Mouse (Mus musculus) lung, embryonic 14.5 days (tissue): ENCODE measurements at regions not wholly inside any gene's neighbourhood (a gene's known extent, or its start where the extent isn't known, plus 50 kb on each side); places are given as distances from the start of the nearest gene placed in this dataset.
A peak's percentile ranks its signal among the peaks of the same experiment; 100 is the strongest.

Source experiments
- ATAC-seq: fragments of 200-750 bp; cut with Nextera tagmentation; 2 replicates; pipeline ENCODE4 v1.8.0; 2017; ENCODE audit warnings: mild to moderate bottlenecking, moderate TSS enrichment, moderate library complexity; ENCODE audit not compliant: insufficient read depth
- DNase-seq: peaks from one replicate; pipeline ENCODE4 v3.0.0-alpha.2; 2015
- H3K27ac ChIP-seq: fragments of 300-500 bp; sonication (generic); 2 replicates; pipeline ENCODE4 v1.5.1; 2014; ENCODE audit warnings: low read depth, mild to moderate bottlenecking, moderate library complexity
- H3K27me3 ChIP-seq: fragments of 300-500 bp; sonication (generic); 2 replicates; pipeline ENCODE4 v1.6.1; 2014; ENCODE audit warnings: low read length, control low read depth; ENCODE audit not compliant: insufficient read depth
- H3K36me3 ChIP-seq: fragments of 300-500 bp; sonication (generic); 2 replicates; pipeline ENCODE4 v1.6.1; 2014; ENCODE audit warnings: control low read depth; ENCODE audit not compliant: insufficient read depth
- H3K4me1 ChIP-seq: fragments of 300-500 bp; sonication (generic); 2 replicates; pipeline ENCODE4 v1.6.1; 2014; ENCODE audit warnings: antibody characterized with exemption, control low read depth; ENCODE audit not compliant: insufficient read depth
- H3K4me2 ChIP-seq: fragments of 300-500 bp; sonication (generic); 2 replicates; pipeline ENCODE4 v1.6.1; 2014; ENCODE audit warnings: mild to moderate bottlenecking
- H3K4me3 ChIP-seq: fragments of 300-500 bp; sonication (generic); 2 replicates; pipeline ENCODE4 v1.5.1; 2014; ENCODE audit warnings: low read depth, low read length
- H3K9ac ChIP-seq: fragments of 300-500 bp; sonication (generic); 2 replicates; pipeline ENCODE4 v1.6.1; 2014
- H3K9me3 ChIP-seq: fragments of 300-500 bp; sonication (generic); 2 replicates; pipeline ENCODE4 v1.6.1; 2016; ENCODE audit warnings: low read depth, low read length, control low read depth
- CTCF ChIP-seq: IDR thresholded peaks from 2 replicates; pipeline ENCODE4 v1.5.1; 2016; ENCODE audit warnings: antibody characterized with exemption, low read depth
- WGBS: fragments of 180-500 bp; shearing (Covaris S2); extraction: QIAGEN DNeasy Blood & Tissue Kit; methylation state at CpG from one replicate; pipeline ENCODE4 v1.1.7; 2014; 5-methylcytosine and 5-hydroxymethylcytosine counted together

DNA sequence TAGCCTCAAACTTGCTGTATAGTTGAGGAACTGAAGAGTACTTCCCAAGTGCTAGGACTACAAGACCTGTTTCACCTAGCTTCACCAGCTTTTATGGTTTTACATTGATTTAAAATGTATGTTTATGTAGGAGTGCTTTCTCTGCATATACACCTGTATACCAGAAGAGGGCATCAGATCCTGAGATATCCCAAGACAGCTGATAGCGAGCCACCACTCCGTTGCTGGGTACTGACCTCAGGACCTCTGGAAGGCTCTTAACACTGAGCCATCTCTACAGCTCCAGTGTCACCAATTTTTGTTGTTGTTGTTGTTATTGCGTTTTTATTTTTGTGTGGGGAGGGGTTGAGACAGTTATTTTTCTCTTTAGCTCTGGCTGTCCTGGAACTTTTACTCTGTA is 55.9 kb upstream of the Ddx3x start:
- no peak overlapping the region for H3K9ac ChIP-seq
- DNase-seq = peak; percentile 36
- WGBS = 4% methylated on average over 3 of the region's 3 CpGs

DNA sequence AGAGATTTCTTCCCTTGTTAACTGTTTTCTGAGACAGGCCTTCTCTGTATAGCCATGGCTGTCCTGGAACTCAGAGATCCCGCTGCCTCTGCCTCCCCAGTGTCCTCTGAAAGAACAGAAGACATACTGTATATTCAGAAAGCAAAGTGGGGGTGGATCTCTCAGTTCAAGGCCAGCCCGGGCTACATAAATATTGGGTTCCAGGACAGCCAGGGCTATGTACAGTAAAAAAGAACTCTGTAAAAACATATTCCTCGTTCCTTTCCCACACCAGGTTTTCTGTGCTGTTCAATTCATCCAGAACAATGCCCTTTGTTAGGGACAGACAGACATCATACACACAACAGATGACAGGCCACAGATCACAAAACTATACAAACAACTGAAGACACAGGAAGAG is 54.3 kb upstream of the Ddx3x start:
- H3K9ac ChIP-seq = no peak overlapping the region
- no peaks in the 10 kb centered on the region for H3K27me3 ChIP-seq
- WGBS = 84% methylated on average over 3 of the region's 3 CpGs
- no peaks in the 10 kb centered on the region for H3K36me3 ChIP-seq
- H3K4me1 ChIP-seq = no peaks in the 10 kb centered on the region
- ATAC-seq (no peak), DNase-seq (no peak)
- H3K4me3 ChIP-seq = no peak overlapping the region
- no peak overlapping the region for H3K27ac ChIP-seq
- H3K9me3 ChIP-seq = no peaks in the 10 kb centered on the region
- TF ChIP-seq CTCF = no peak
- H3K4me2 ChIP-seq = no peak overlapping the region

More for the DNA sequence above, 55.9 kb upstream of the Ddx3x start:
- Histone ChIP-seq H3K36me3 (no peaks in the 10 kb centered on the region), H3K27me3 (no peaks in the 10 kb centered on the region), H3K4me2 (no peak overlapping the region), H3K27ac (no peak overlapping the region), H3K4me3 (no peak overlapping the region), H3K9me3 (no peaks in the 10 kb centered on the region), H3K4me1 (no peaks in the 10 kb centered on the region)
- no peak for ATAC-seq
- TF ChIP-seq CTCF = peak; percentile 60

- DNase-seq (peak; percentile 72), ATAC-seq (peak; percentile 35; the same call in 1 of the 2 replicates)
- Histone ChIP-seq H3K36me3 (no peaks in the 10 kb centered on the region), H3K4me1 (no peaks in the 10 kb centered on the region), H3K9ac (peak overlapping the region; percentile 38), H3K27me3 (no peaks in the 10 kb centered on the region), H3K9me3 (no peaks in the 10 kb centered on the region), H3K4me3 (peak overlapping the region; percentile 33), H3K4me2 (peak overlapping the region; percentile 63), H3K27ac (peak overlapping the region; percentile 87)
- peak; percentile 62 for TF ChIP-seq CTCF
- 18% methylated on average over 8 of the region's 8 CpGs for WGBS
Measured at GRCm38 (mm10) chrX:13229891-13230614, 50.7 kb upstream of the Ddx3x start.

DNA sequence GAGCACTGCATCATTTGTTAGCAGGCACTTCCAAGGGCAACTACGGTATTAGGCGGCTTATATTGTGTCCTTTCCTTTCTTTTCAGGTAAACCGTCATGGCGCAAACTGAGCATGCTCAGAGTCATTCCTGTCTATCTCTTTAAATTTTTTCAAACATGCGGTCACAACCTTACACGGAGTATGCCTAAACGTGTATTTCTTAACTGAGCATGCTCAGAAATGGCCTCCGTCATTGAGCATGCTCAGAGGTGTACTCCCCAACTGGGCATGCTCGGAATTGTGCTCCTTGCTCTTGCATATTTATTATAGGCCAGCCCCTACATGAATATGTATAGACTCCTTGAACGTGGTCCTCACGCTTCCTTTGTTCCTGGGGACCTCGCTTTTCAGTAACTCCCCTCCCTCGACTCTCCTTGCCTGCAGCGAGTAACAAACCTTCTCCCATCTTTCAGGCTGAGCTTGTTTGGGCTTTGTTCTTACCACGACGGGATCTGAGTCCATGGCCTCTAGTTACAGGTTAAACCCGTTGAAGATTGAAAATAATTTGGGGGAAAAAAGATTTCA is 50.1 kb upstream of the Ddx3x start:
- H3K9ac ChIP-seq = peak overlapping the region; percentile 46

More for the DNA sequence above, 50.1 kb upstream of the Ddx3x start:
- H3K27ac ChIP-seq = peak overlapping the region; percentile 87
- no peaks in the 10 kb centered on the region for H3K4me1 ChIP-seq
- no peaks in the 10 kb centered on the region for H3K9me3 ChIP-seq
- ATAC-seq = peak; percentile 98
- TF ChIP-seq CTCF = peak; percentile 31; the same call in 1 of the 2 replicates
- H3K4me2 ChIP-seq = peak overlapping the region; percentile 63
- peak overlapping the region; percentile 33 for H3K4me3 ChIP-seq
- peak; percentile 93 for DNase-seq
- 6% methylated on average over 17 of the region's 17 CpGs for WGBS
- no peaks in the 10 kb centered on the region for H3K36me3 ChIP-seq
- H3K27me3 ChIP-seq = no peaks in the 10 kb centered on the region
